Mouse (Mus musculus): Measurements from ENCODE around the gene Tpcn1.

Gene Tpcn1

GRCm38 (mm10) chr5:120588569-120589094, at the start of gene Tpcn1, which contains the start of gene Iqcd:
TSS of gene Tpcn1 (minus strand) at chr5:120588673.
TSS of gene Iqcd (plus strand) at chr5:120589016.
- peak; percentile 99 to 100 for DNase-seq

- no peak for DNase-seq
Observed at GRCm38 (mm10) chr5:120635633-120636032, 47.2 kb upstream of the Tpcn1 start.

- DNase-seq = no peak
Observed at GRCm38 (mm10) chr5:120634860-120635259, 46.4 kb upstream of the Tpcn1 start.

- no peak for DNase-seq
Observed at GRCm38 (mm10) chr5:120634131-120634530, 45.7 kb upstream of the Tpcn1 start, which contains the start of gene Cfap73. TSS of gene Cfap73 (minus strand) at chr5:120634235.

GRCm38 (mm10) chr5:120631892-120632291, 43.4 kb upstream of the Tpcn1 start:
- peak in 1 of 2 experiments; percentile 6 for DNase-seq

GRCm38 (mm10) chr5:120631128-120631527, 42.7 kb upstream of the Tpcn1 start:
- DNase-seq = peak; percentile 64 to 71

- no peak for DNase-seq
Observed at GRCm38 (mm10) chr5:120628624-120629023, 40.2 kb upstream of the Tpcn1 start.

- no peak for DNase-seq
Observed at GRCm38 (mm10) chr5:120627515-120628300, 39.2 kb upstream of the Tpcn1 start.

- DNase-seq = peak in 1 of 2 experiments; percentile 64
Observed at GRCm38 (mm10) chr5:120626399-120626798, 37.9 kb upstream of the Tpcn1 start.

- DNase-seq = peak in 1 of 2 experiments; percentile 25
Observed at GRCm38 (mm10) chr5:120624427-120624826, 36.0 kb upstream of the Tpcn1 start.

- peak; percentile 52 to 58 for DNase-seq
Observed at GRCm38 (mm10) chr5:120622198-120622851, 33.9 kb upstream of the Tpcn1 start.

- DNase-seq = no peak
Observed at GRCm38 (mm10) chr5:120621846-120622197, 33.3 kb upstream of the Tpcn1 start.

- DNase-seq = peak; percentile 87 to 95
Observed at GRCm38 (mm10) chr5:120621078-120621765, 32.7 kb upstream of the Tpcn1 start.

GRCm38 (mm10) chr5:120620375-120621077, 32.1 kb upstream of the Tpcn1 start:
- DNase-seq = peak; percentile 92 to 95

GRCm38 (mm10) chr5:120619201-120619600, 30.7 kb upstream of the Tpcn1 start:
- DNase-seq = peak; percentile 81 to 84

GRCm38 (mm10) chr5:120618778-120619177, 30.3 kb upstream of the Tpcn1 start:
- no peak for DNase-seq

GRCm38 (mm10) chr5:120615903-120616302, 27.4 kb upstream of the Tpcn1 start:
- no peak for DNase-seq

- peak; percentile 100 for DNase-seq
Observed at GRCm38 (mm10) chr5:120612822-120613604, 24.5 kb upstream of the Tpcn1 start.

GRCm38 (mm10) chr5:120612442-120612821, 24.0 kb upstream of the Tpcn1 start, which contains the start of the genes Rita1 and Ddx54:
TSS of gene Rita1 (minus strand) at chr5:120612589.
TSS of gene Ddx54 (plus strand) at chr5:120612739.
- peak; percentile 97 to 99 for DNase-seq

- DNase-seq = no peak
Observed at GRCm38 (mm10) chr5:120611416-120611815, 22.9 kb upstream of the Tpcn1 start.

- DNase-seq = peak in 1 of 2 experiments; percentile 16
Observed at GRCm38 (mm10) chr5:120610906-120611305, 22.4 kb upstream of the Tpcn1 start.

Data from thymus, postnatal 36 days (tissue).